Mouse (Mus musculus): ENCODE measurements at regions not wholly inside any gene's neighbourhood (a gene's known extent, or its start where the extent isn't known, plus 50 kb on each side); places are given as distances from the start of the nearest gene placed in this dataset.

DNA sequence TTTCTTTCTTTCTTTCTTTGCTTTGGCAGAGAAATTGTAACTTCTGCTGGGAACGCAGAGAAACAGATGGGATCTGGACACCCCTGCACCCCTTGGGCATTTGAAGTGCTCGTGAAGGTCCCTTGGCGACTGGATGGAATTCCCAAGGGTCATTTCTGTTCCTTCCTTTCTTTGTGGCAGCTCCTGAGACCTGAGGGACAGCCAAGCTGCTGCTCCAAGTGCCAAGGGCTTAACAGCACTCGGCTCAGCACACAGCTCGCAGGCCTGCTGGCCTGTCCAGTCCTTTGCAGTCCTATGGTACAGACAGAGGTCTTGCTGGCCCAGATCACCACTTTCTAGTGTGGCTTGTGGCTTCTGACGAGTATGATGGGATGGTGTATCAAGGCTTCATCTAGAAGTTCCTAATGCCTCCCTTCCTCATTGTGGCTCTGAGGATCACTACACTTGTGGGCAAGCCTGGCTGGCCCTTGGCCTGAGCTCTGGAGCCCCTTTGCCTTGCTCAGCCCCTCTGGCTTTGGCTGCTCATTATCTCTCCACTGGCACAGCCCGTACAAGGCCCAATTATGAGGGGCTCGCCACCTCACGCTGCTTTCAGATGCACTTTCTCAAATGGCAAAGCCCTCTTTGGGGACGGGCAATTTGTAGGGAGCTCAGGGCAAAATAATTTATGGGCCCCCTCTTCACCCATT is 63.7 kb upstream of the Pitx1 start:
- H3K27ac ChIP-seq, result peak overlapping the region; percentile 52; the same call in 1 of the 2 replicates
- no peak for DNase-seq (ENCODE audit: extremely low spot score, low spot score)

DNA sequence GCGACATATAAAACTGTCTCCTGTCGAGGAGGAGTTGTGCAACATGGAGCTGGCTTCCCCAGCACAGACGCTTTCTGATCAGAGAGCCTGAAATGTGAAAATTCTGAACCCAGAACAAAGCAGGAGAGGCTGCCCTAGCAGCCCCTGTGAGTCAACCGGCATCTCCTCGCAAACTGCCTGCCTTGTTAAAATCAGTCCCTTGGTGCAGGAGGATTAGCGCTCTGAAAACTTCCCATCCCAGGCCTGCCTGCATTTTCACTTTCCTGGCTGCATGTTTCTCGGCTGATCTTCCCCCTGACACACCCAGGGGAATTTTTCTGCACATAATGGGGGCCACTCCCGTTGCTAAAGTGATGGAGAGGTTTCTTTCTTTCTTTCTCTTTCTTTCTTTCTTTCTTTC is 63.0 kb upstream of the Pitx1 start:
- H3K27me3 ChIP-seq (ENCODE audit: poor library complexity, severe bottlenecking), result peaks cover 29% of the 10 kb centered on the region; the same call in 1 of the 2 replicates
- no peak overlapping the region for H3K4me3 ChIP-seq
- no peak for DNase-seq (ENCODE audit: extremely low spot score, low spot score)
- peaks cover 31% of the 10 kb centered on the region for H3K4me1 ChIP-seq
- WGBS, result 30% methylated on average over 8 of the region's 8 CpGs
- no peaks in the 10 kb centered on the region for H3K9me3 ChIP-seq
- H3K27ac ChIP-seq, result peak overlapping the region; percentile 77
- H3K36me3 ChIP-seq (replicated peaks), result no peaks in the 10 kb centered on the region

More for the DNA sequence above, 63.7 kb upstream of the Pitx1 start:
- H3K36me3 ChIP-seq (replicated peaks), result no peaks in the 10 kb centered on the region
- H3K9me3 ChIP-seq, result no peaks in the 10 kb centered on the region
- peaks cover 31% of the 10 kb centered on the region for H3K4me1 ChIP-seq
- 68% methylated on average over 10 of the region's 10 CpGs for WGBS
- peaks cover 29% of the 10 kb centered on the region; the same call in 1 of the 2 replicates for H3K27me3 ChIP-seq (ENCODE audit: poor library complexity, severe bottlenecking)
- H3K4me3 ChIP-seq, result no peak overlapping the region

DNA sequence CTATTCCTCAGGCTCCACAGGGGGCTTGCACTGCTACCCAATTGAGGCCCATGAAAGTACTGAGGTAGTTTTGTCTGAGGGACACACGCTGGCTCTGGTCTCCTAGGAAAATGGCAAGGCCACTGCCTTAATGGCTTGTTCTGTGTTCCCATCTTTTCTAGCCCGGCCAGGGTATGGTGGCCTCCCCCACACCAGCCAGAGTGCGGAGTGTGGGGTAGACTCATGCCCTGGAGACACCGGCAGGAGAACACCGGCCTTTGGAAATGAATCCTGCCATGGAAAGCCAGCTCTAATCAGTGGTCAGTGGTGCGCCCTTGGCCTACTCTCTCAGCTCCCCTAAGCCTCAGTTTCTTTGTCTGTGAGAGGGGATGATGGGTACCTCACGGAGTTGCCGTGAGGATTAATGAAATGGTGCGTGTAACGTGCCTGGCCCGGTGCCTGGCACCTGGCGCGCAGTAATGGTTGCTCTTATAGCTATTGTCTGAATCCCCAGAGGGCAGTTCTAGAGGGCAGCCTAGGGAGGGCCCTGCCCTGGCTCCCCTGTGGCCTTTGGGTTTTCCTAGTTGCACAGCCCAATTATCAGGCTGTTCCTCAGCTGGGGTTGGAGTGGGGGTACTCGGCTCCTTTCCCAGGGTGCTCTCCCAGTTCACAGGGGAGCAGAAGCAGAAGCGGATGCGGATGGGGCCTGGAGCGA is 62.4 kb upstream of the Pitx1 start:
- Histone ChIP-seq H3K9me3 (no peaks in the 10 kb centered on the region), H3K4me1 (peaks cover 31% of the 10 kb centered on the region), H3K27ac (peak overlapping the region; percentile 77), H3K4me3 (no peak overlapping the region), H3K36me3 (replicated peaks) (no peaks in the 10 kb centered on the region), H3K27me3 (ENCODE audit: poor library complexity, severe bottlenecking) (peaks cover 29% of the 10 kb centered on the region; the same call in 1 of the 2 replicates)
- 55% methylated on average over 17 of the region's 17 CpGs for WGBS
- DNase-seq (ENCODE audit: extremely low spot score, low spot score), result no peak

DNA sequence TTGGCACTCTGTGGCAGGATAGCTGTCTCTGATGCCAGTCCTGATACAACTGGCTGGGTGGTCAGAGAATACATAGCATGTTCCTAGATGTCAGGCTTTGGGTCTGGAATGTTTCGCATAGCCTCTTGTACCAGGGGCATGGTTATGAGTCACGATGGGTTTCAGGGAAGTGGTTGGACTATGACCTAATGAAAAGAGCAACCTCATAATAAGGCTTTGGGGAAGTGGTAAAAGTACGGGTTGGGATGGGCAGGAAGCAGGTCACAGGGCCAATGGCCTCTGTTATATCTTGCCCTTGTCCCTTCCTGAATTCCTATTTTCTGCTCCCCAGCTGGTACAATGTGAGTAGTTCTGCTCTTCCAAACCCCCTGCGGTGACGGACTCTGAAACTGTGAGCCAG is 59.5 kb upstream of the Pitx1 start:
- no peaks in the 10 kb centered on the region for H3K9me3 ChIP-seq
- 90% methylated on average over 5 of the region's 5 CpGs for WGBS

DNA sequence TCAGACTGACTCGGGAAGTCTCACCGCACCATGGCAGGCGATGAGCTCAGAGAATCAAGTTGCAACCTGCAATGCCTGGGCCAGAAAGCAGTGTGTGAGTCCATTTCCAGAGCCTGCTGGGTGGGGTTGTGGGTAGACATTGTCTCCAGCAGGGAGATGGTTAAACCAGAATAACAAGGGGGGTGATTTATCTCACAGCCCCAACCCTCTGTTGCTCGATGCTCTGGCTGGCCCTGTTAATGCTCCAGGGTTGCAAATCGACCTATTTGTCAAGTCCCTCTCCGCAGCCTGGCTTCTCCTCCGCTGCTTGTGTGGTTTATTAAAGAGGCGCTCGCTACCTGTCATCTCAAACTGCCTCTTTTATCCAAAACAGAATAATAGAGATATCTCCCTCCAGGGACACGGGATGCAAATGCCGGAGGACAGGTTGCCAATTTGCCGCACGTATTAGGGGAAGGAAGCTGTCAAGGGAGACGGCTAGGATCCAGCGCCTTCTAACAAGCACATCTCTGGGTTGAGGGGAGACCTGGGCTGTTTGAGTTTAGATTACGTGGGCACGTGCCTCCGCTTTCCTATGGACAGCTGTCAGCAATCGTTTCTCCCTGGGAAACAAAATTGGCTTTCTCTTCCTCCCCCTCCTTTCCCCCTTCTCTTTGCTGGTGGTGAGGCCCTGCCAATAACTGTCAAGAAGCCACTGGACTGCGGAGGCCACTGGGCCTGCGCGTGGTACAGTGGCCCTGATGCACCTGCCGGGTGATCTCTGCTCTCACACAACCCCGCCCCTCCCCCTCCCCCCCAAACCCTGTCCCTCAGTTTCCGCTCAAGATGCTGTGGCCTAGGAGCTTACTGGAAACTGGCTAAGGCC is 57.4 kb upstream of the Pitx1 start:
- Histone ChIP-seq H3K27me3 (ENCODE audit: poor library complexity, severe bottlenecking) (peaks cover 15% of the 10 kb centered on the region; the same call in 1 of the 2 replicates), H3K36me3 (replicated peaks) (no peaks in the 10 kb centered on the region), H3K4me1 (peaks cover 8% of the 10 kb centered on the region), H3K9me3 (no peaks in the 10 kb centered on the region), H3K4me3 (no peak overlapping the region), H3K27ac (no peak overlapping the region)
- WGBS, result 83% methylated on average over 25 of the region's 25 CpGs
- DNase-seq (ENCODE audit: extremely low spot score, low spot score), result no peak

More for the DNA sequence above, 59.5 kb upstream of the Pitx1 start:
- Histone ChIP-seq H3K36me3 (replicated peaks) (no peaks in the 10 kb centered on the region), H3K4me1 (peaks cover 29% of the 10 kb centered on the region), H3K27ac (no peak overlapping the region), H3K27me3 (ENCODE audit: poor library complexity, severe bottlenecking) (peaks cover 29% of the 10 kb centered on the region; the same call in 1 of the 2 replicates), H3K4me3 (no peak overlapping the region)
- DNase-seq (ENCODE audit: extremely low spot score, low spot score), result no peak

DNA sequence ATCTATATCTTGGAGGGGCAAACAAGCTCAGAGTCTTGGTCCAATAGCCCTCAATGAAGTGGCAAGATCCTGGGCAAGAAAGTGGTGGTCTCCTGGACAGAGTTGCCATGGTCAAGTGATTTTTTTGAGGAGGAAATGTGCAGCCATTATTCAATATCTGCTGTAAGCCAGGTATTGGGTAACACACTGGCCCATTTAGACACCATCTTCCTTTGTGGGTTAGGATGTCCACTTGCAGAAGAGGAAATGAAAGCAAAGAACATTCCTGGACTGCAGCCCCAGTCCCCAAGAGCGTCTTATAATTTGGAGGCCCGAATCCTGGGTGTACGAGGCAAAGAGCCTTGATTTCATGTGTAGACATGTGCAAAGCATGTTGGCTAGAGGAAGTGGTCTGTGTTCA is 56.3 kb upstream of the Pitx1 start:
- WGBS, result 90% methylated on average over 3 of the region's 3 CpGs
- H3K27me3 ChIP-seq (ENCODE audit: poor library complexity, severe bottlenecking), result 0 out of 2 replicates have a peak, but pooled peaks cover 6% of the 10 kb centered on the region
- DNase-seq (ENCODE audit: extremely low spot score, low spot score), result no peak
- no peak overlapping the region for H3K27ac ChIP-seq
- no peak overlapping the region for H3K4me3 ChIP-seq
- H3K9me3 ChIP-seq, result no peaks in the 10 kb centered on the region
- no peaks in the 10 kb centered on the region for H3K36me3 ChIP-seq (replicated peaks)
- H3K4me1 ChIP-seq, result 0 out of 2 replicates have a peak, but pooled peaks cover 2% of the 10 kb centered on the region

DNA sequence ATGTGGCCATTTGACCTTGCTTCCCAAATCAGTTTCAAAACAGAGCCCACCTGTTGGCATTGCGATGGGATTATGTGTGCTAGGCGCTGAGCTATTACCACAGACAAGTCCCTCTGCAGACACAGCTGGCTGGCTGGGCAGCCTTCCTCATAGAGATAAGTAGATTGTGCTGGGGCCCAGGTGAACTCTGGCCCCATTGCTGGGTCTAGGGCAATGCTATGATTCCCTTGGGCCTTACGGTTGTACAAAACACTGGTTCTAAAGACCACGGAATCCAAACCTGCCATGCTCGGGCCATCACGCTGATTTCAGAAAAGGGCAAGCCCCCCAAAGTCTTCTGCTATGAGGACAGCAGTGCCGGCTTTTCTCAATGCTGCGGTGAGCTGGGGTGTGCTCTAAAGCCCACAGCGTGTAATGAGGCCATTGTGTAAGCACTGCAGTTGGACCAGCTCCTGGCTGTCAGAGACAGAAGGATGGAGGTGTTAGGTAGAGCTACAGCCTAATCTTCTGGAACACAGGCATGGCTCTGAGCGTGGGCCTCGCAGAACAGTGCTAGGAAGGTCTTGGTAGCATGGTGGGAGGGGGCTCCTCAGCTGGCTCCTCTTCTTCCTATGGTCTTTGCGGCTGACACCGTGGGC is 51.2 kb upstream of the Pitx1 start:
- Histone ChIP-seq H3K27ac (no peak overlapping the region), H3K36me3 (replicated peaks) (no peaks in the 10 kb centered on the region), H3K27me3 (ENCODE audit: poor library complexity, severe bottlenecking) (no peaks in the 10 kb centered on the region), H3K4me1 (peaks cover 8% of the 10 kb centered on the region; the same call in 1 of the 2 replicates), H3K9me3 (no peaks in the 10 kb centered on the region), H3K4me3 (no peak overlapping the region)
- WGBS, result 87% methylated on average over 13 of the region's 13 CpGs
- DNase-seq (ENCODE audit: extremely low spot score, low spot score), result no peak
